Mouse (Mus musculus) neural tube, embryonic 13.5 days (tissue): ENCODE measurements at regions not wholly inside any gene's neighbourhood (a gene's known extent, or its start where the extent isn't known, plus 50 kb on each side); places are given as distances from the start of the nearest gene placed in this dataset. TPM values are rescaled to one million over a fixed set of nuclear protein-coding genes. Genes with fewer than 3 reads are reported as not detected.

Experiments
- ATAC-seq: fragments of 200-750 bp; cut with Nextera tagmentation; 2 replicates; pipeline ENCODE4 v1.8.0; 2017; ENCODE audit warnings: low read depth, mild to moderate bottlenecking, moderate TSS enrichment, moderate library complexity
- H3K27ac ChIP-seq: fragments of 300-500 bp; sonication (generic); replicated peaks from 2 replicates; pipeline ENCODE4 v1.5.1; 2015; ENCODE audit warnings: moderate library complexity, mild to moderate bottlenecking, inconsistent platforms
- H3K27me3 ChIP-seq: fragments of 300-500 bp; sonication (generic); 2 replicates; pipeline ENCODE4 v1.6.1; 2015; ENCODE audit warnings: mild to moderate bottlenecking, inconsistent platforms
- H3K36me3 ChIP-seq: fragments of 300-500 bp; sonication (generic); 2 replicates; pipeline ENCODE4 v1.6.1; 2015; ENCODE audit warnings: mild to moderate bottlenecking, inconsistent platforms
- H3K4me1 ChIP-seq: fragments of 300-500 bp; sonication (generic); replicated peaks from 2 replicates; pipeline ENCODE4 v1.6.1; 2015; ENCODE audit warnings: inconsistent platforms
- H3K4me2 ChIP-seq: fragments of 300-500 bp; sonication (generic); 2 replicates; pipeline ENCODE4 v1.6.1; 2015; ENCODE audit warnings: inconsistent platforms, mild to moderate bottlenecking, moderate library complexity
- H3K4me3 ChIP-seq: fragments of 300-500 bp; sonication (generic); 2 replicates; pipeline ENCODE4 v1.5.1; 2015; ENCODE audit warnings: mild to moderate bottlenecking, inconsistent platforms
- H3K9ac ChIP-seq: fragments of 300-500 bp; sonication (generic); 2 replicates; pipeline ENCODE4 v1.6.1; 2015; ENCODE audit warnings: moderate library complexity, mild to moderate bottlenecking, inconsistent platforms
- H3K9me3 ChIP-seq: fragments of 300-500 bp; sonication (generic); 2 replicates; pipeline ENCODE4 v1.6.1; 2016; ENCODE audit warnings: inconsistent platforms
- WGBS: fragments of 180-500 bp; shearing (Covaris S2); methylation state at CpG from one replicate; pipeline ENCODE4 v1.1.7; 2015; 5-methylcytosine and 5-hydroxymethylcytosine counted together
- microRNA-seq: library from miRNA; unstranded; fragments of <30 nt; microRNA quantifications from one replicate; pipeline ENCODE4, GENCODE M21; 2016

- Histone ChIP-seq H3K4me2 (no peak overlapping the region), H3K4me1 (no peaks in the 10 kb centered on the region), H3K9ac (no peak overlapping the region), H3K27ac (no peak overlapping the region), H3K4me3 (no peak overlapping the region), H3K36me3 (no peaks in the 10 kb centered on the region), H3K27me3 (no peaks in the 10 kb centered on the region), H3K9me3 (no peaks in the 10 kb centered on the region)
- 79% methylated on average over 7 of the region's 7 CpGs for WGBS
- ATAC-seq = no peak
These were observed 91.3 kb upstream of the Cnr1 start for GRCm38 (mm10) chr4:33833134-33833533.

GRCm38 (mm10) chr4:33838436-33838835 lies 86.0 kb upstream of the Cnr1 start:
- no peaks in the 10 kb centered on the region for H3K27me3 ChIP-seq
- no peak overlapping the region for H3K4me2 ChIP-seq
- no peak overlapping the region for H3K9ac ChIP-seq
- H3K9me3 ChIP-seq = no peaks in the 10 kb centered on the region
- H3K27ac ChIP-seq = no peak overlapping the region
- no peak for ATAC-seq
- H3K4me1 ChIP-seq = 0 out of 2 replicates have a peak, but pooled peaks cover 9% of the 10 kb centered on the region
- 93% methylated on average over 6 of the region's 6 CpGs for WGBS
- no peaks in the 10 kb centered on the region for H3K36me3 ChIP-seq
- no peak overlapping the region for H3K4me3 ChIP-seq

GRCm38 (mm10) chr4:33840119-33840518 lies 84.3 kb upstream of the Cnr1 start:
- 54% methylated on average over 14 of the region's 14 CpGs for WGBS
- no peak overlapping the region for H3K27ac ChIP-seq
- no peaks in the 10 kb centered on the region for H3K9me3 ChIP-seq
- H3K4me1 ChIP-seq = 0 out of 2 replicates have a peak, but pooled peaks cover 9% of the 10 kb centered on the region
- no peak overlapping the region for H3K9ac ChIP-seq
- H3K27me3 ChIP-seq = no peaks in the 10 kb centered on the region
- H3K4me2 ChIP-seq = peak overlapping the region; percentile 15; the same call in 1 of the 2 replicates
- H3K4me3 ChIP-seq = no peak overlapping the region
- no peaks in the 10 kb centered on the region for H3K36me3 ChIP-seq
- ATAC-seq = no peak; the same call in 1 of the 2 replicates

GRCm38 (mm10) chr4:33845611-33846395 lies 78.6 kb upstream of the Cnr1 start:
- no peaks in the 10 kb centered on the region for H3K36me3 ChIP-seq
- H3K9ac ChIP-seq = peak overlapping the region; percentile 45
- H3K27me3 ChIP-seq = no peaks in the 10 kb centered on the region
- no peak for ATAC-seq
- peaks cover 26% of the 10 kb centered on the region for H3K4me1 ChIP-seq
- no peak overlapping the region for H3K4me3 ChIP-seq
- no peaks in the 10 kb centered on the region for H3K9me3 ChIP-seq
- H3K4me2 ChIP-seq = peak overlapping the region; percentile 22
- 24% methylated on average over 9 of the region's 9 CpGs for WGBS
- H3K27ac ChIP-seq = peak overlapping the region; percentile 69

- Histone ChIP-seq H3K4me1 (peaks cover 26% of the 10 kb centered on the region), H3K9me3 (no peaks in the 10 kb centered on the region), H3K4me3 (no peak overlapping the region), H3K9ac (no peak overlapping the region), H3K27me3 (no peaks in the 10 kb centered on the region), H3K36me3 (no peaks in the 10 kb centered on the region), H3K4me2 (no peak overlapping the region), H3K27ac (peak overlapping the region; percentile 38; the same call in 1 of the 2 replicates)
- peak; percentile 71 for ATAC-seq
- 33% methylated on average over 7 of the region's 7 CpGs for WGBS
These were observed 74.1 kb upstream of the Cnr1 start for GRCm38 (mm10) chr4:33850249-33850648.

GRCm38 (mm10) chr4:33852294-33852693 lies 72.1 kb upstream of the Cnr1 start:
- H3K4me3 ChIP-seq = no peak overlapping the region
- no peak overlapping the region for H3K4me2 ChIP-seq
- H3K9ac ChIP-seq = no peak overlapping the region
- no peaks in the 10 kb centered on the region for H3K36me3 ChIP-seq
- H3K4me1 ChIP-seq = peaks cover 15% of the 10 kb centered on the region
- H3K9me3 ChIP-seq = no peaks in the 10 kb centered on the region
- H3K27ac ChIP-seq = no peak overlapping the region
- H3K27me3 ChIP-seq = no peaks in the 10 kb centered on the region
- no peak for ATAC-seq
- WGBS = 94% methylated on average over 5 of the region's 5 CpGs

GRCm38 (mm10) chr4:33855112-33855511 lies 69.3 kb upstream of the Cnr1 start:
- no peak for ATAC-seq
- peaks cover 6% of the 10 kb centered on the region; the same call in 1 of the 2 replicates for H3K4me1 ChIP-seq
- no peak overlapping the region for H3K4me2 ChIP-seq
- no peak overlapping the region for H3K4me3 ChIP-seq
- H3K9ac ChIP-seq = no peak overlapping the region
- H3K27ac ChIP-seq = no peak overlapping the region
- no peaks in the 10 kb centered on the region for H3K9me3 ChIP-seq
- H3K27me3 ChIP-seq = no peaks in the 10 kb centered on the region
- H3K36me3 ChIP-seq = no peaks in the 10 kb centered on the region

GRCm38 (mm10) chr4:33867126-33867525 lies 57.3 kb upstream of the Cnr1 start:
- Histone ChIP-seq H3K27me3 (no peaks in the 10 kb centered on the region), H3K9ac (no peak overlapping the region), H3K4me3 (no peak overlapping the region), H3K4me1 (no peaks in the 10 kb centered on the region), H3K27ac (no peak overlapping the region), H3K36me3 (no peaks in the 10 kb centered on the region), H3K9me3 (0 out of 2 replicates have a peak, but pooled peaks cover 3% of the 10 kb centered on the region), H3K4me2 (no peak overlapping the region)
- ATAC-seq = no peak
- 92% methylated on average over 2 of the region's 2 CpGs for WGBS

- no peaks in the 10 kb centered on the region for H3K9me3 ChIP-seq
- no peak overlapping the region for H3K4me3 ChIP-seq
- WGBS = 21% methylated on average over 5 of the region's 5 CpGs
- no peak for ATAC-seq
- no peak overlapping the region for H3K27ac ChIP-seq
- H3K4me1 ChIP-seq = no peaks in the 10 kb centered on the region
- no peak overlapping the region for H3K9ac ChIP-seq
- H3K27me3 ChIP-seq = no peaks in the 10 kb centered on the region
- H3K36me3 ChIP-seq = no peaks in the 10 kb centered on the region
- H3K4me2 ChIP-seq = no peak overlapping the region
These were observed 55.1 kb upstream of the Cnr1 start for GRCm38 (mm10) chr4:33869317-33869716.

Small RNAs in the stretch of these regions (microRNA-seq; reads per million reads assigned to microRNA genes)
- not detected for gene Gm23304
